Mouse (Mus musculus) liver, embryonic 13.5 days (tissue): Measurements from ENCODE around the gene Htr6. TPM values are rescaled to one million over a fixed set of nuclear protein-coding genes. Genes with fewer than 3 reads are reported as not detected.

Experiments used
- ATAC-seq: fragments of 200-750 bp; cut with Nextera tagmentation; 2 replicates; pipeline ENCODE4 v1.8.0; 2017; ENCODE audit warnings: low read depth, mild to moderate bottlenecking, moderate number of reproducible peaks, moderate library complexity
- DNase-seq: peaks from one replicate; pipeline ENCODE4 v3.0.0; 2022
- H3K27ac ChIP-seq: fragments of 300-500 bp; sonication (generic); 2 replicates; pipeline ENCODE4 v1.5.1; 2015; ENCODE audit warnings: moderate library complexity, mild to moderate bottlenecking, inconsistent platforms
- H3K27me3 ChIP-seq: fragments of 300-500 bp; sonication (generic); 2 replicates; pipeline ENCODE4 v1.6.1; 2015; ENCODE audit warnings: mild to moderate bottlenecking, inconsistent platforms
- H3K36me3 ChIP-seq: fragments of 300-500 bp; sonication (generic); 2 replicates; pipeline ENCODE4 v1.6.1; 2015; ENCODE audit warnings: mild to moderate bottlenecking, inconsistent platforms
- H3K4me1 ChIP-seq: fragments of 300-500 bp; sonication (generic); replicated peaks from 2 replicates; pipeline ENCODE4 v1.6.1; 2015; ENCODE audit warnings: inconsistent platforms
- H3K4me2 ChIP-seq: fragments of 300-500 bp; sonication (generic); 2 replicates; pipeline ENCODE4 v1.6.1; 2015; ENCODE audit warnings: inconsistent platforms, mild to moderate bottlenecking, moderate library complexity
- H3K4me3 ChIP-seq: fragments of 300-500 bp; sonication (generic); replicated peaks from 2 replicates; pipeline ENCODE4 v1.5.1; 2015; ENCODE audit warnings: mild to moderate bottlenecking, inconsistent platforms
- H3K9ac ChIP-seq: fragments of 300-500 bp; sonication (generic); 2 replicates; pipeline ENCODE4 v1.6.1; 2015; ENCODE audit warnings: mild to moderate bottlenecking, inconsistent platforms
- H3K9me3 ChIP-seq: fragments of 300-500 bp; sonication (generic); replicated peaks from 2 replicates; pipeline ENCODE4 v1.6.1; 2016; ENCODE audit warnings: inconsistent platforms
- WGBS: fragments of 180-500 bp; shearing (Covaris S2); methylation state at CpG from one replicate; pipeline ENCODE4 v1.1.7; 2015; ENCODE audit not compliant: insufficient replicate concordance; 5-methylcytosine and 5-hydroxymethylcytosine counted together
- polyA plus RNA-seq: library from polyadenylated mRNA; unstranded; fragments of >200 nt; fragmentation: Nextera tagmentation; extraction: Ambion mirVana; gene quantifications from 2 replicates; pipeline ENCODE4 v1.2.1, GENCODE M21; 2015

Htr6 gene
- polyA plus RNA-seq, 1 experiment from 2014 or later = not detected

GRCm38 (mm10) chr4:139030675-139031074 lies 44.7 kb downstream of the Htr6 start:
- H3K27me3 ChIP-seq = no peaks in the 10 kb centered on the region
- H3K27ac ChIP-seq = no peak overlapping the region
- DNase-seq = no peak
- H3K4me2 ChIP-seq = no peak overlapping the region
- H3K4me3 ChIP-seq = no peak overlapping the region
- ATAC-seq = no peak
- H3K9me3 ChIP-seq = no peaks in the 10 kb centered on the region
- no peak overlapping the region for H3K9ac ChIP-seq
- WGBS = 52% methylated on average over 6 of the region's 6 CpGs
- H3K36me3 ChIP-seq = no peaks in the 10 kb centered on the region
- no peaks in the 10 kb centered on the region for H3K4me1 ChIP-seq

DNA sequence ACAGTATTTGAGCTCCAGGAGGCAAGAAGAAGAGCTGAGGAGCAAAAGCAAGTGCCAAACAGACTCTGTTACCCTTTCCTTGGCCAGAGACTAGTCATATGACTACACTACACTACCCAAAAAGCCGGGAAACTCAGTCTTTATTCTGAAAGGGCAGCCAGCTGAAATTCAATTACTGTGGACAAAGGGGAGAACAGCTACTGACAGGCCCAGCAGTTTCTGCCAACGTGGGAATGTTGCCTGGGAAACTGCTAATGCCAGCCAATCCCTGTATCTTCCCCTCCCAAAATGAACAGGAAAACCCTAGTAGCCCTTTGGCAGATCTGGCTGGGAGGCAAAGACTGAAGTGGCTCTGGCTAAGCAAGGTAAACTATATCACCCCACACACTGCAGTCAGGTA lies 51.0 kb downstream of the Htr6 start:
- Histone ChIP-seq H3K4me3 (no peak overlapping the region), H3K36me3 (no peaks in the 10 kb centered on the region), H3K4me1 (peaks cover 11% of the 10 kb centered on the region), H3K9ac (no peak overlapping the region), H3K27me3 (no peaks in the 10 kb centered on the region), H3K27ac (no peak overlapping the region), H3K9me3 (no peaks in the 10 kb centered on the region), H3K4me2 (no peak overlapping the region)
- DNase-seq (no peak), ATAC-seq (no peak)
- 26% methylated on average over 2 of the region's 2 CpGs for WGBS

GRCm38 (mm10) chr4:139020385-139020784 lies 55.0 kb downstream of the Htr6 start:
- H3K4me2 ChIP-seq = no peak overlapping the region
- no peak for DNase-seq
- H3K27ac ChIP-seq = 0 out of 2 replicates have a peak overlapping the region, but pooled peaks have one; percentile 5

GRCm38 (mm10) chr4:139019413-139019812 lies 56.0 kb downstream of the Htr6 start:
- Histone ChIP-seq H3K36me3 (no peaks in the 10 kb centered on the region), H3K27me3 (no peaks in the 10 kb centered on the region), H3K9me3 (no peaks in the 10 kb centered on the region), H3K4me3 (no peak overlapping the region), H3K4me1 (peaks cover 13% of the 10 kb centered on the region), H3K9ac (no peak overlapping the region), H3K27ac (no peak overlapping the region), H3K4me2 (0 out of 2 replicates have a peak overlapping the region, but pooled peaks have one; percentile 2)
- WGBS = 18% methylated on average over 13 of the region's 13 CpGs
- DNase-seq (peak; percentile 45), ATAC-seq (peak; percentile 84)

More at GRCm38 (mm10) chr4:139020385-139020784, 55.0 kb downstream of the Htr6 start:
- no peak overlapping the region for H3K4me3 ChIP-seq
- no peak for ATAC-seq
- no peak overlapping the region for H3K9ac ChIP-seq
- H3K36me3 ChIP-seq = no peaks in the 10 kb centered on the region
- H3K27me3 ChIP-seq = no peaks in the 10 kb centered on the region
- 68% methylated on average over 3 of the region's 3 CpGs for WGBS
- peaks cover 13% of the 10 kb centered on the region for H3K4me1 ChIP-seq
- no peaks in the 10 kb centered on the region for H3K9me3 ChIP-seq

DNA sequence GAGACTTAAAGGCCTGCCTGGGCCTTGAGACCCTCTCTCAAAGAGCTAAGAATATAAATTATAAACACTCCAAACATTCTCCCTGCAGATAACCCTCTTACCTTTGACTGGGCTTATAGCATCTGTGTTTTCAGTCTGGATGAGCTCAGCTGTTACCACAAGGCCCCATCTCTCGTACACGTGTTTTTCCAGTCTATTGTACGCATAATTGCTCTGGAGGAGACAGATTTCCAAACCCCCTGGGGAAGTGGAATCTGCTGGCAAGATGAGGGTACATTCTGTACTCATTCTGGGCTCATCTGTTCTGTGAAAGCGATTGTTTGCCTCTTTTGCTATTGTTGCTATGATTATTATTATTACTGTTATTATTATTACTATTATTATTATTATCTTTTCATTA lies 56.4 kb downstream of the Htr6 start:
- Histone ChIP-seq H3K4me1 (peaks cover 13% of the 10 kb centered on the region), H3K9me3 (no peaks in the 10 kb centered on the region), H3K9ac (no peak overlapping the region), H3K4me3 (no peak overlapping the region), H3K4me2 (no peak overlapping the region), H3K27me3 (no peaks in the 10 kb centered on the region), H3K36me3 (no peaks in the 10 kb centered on the region), H3K27ac (no peak overlapping the region)
- DNase-seq (no peak), ATAC-seq (no peak)
- 68% methylated on average over 4 of the region's 4 CpGs for WGBS

- Histone ChIP-seq H3K27ac (no peak overlapping the region), H3K4me3 (no peak overlapping the region), H3K4me2 (no peak overlapping the region), H3K36me3 (no peaks in the 10 kb centered on the region), H3K4me1 (peaks cover 13% of the 10 kb centered on the region), H3K9me3 (no peaks in the 10 kb centered on the region), H3K27me3 (no peaks in the 10 kb centered on the region), H3K9ac (no peak overlapping the region)
- DNase-seq (no peak), ATAC-seq (no peak)
- 74% methylated on average over 14 of the region's 14 CpGs for WGBS
Observed at GRCm38 (mm10) chr4:139018388-139018787, 57.0 kb downstream of the Htr6 start.

- Histone ChIP-seq H3K9ac (no peak overlapping the region), H3K36me3 (no peaks in the 10 kb centered on the region), H3K27me3 (no peaks in the 10 kb centered on the region), H3K4me2 (no peak overlapping the region), H3K4me3 (no peak overlapping the region), H3K27ac (no peak overlapping the region), H3K4me1 (peaks cover 7% of the 10 kb centered on the region), H3K9me3 (no peaks in the 10 kb centered on the region)
- ATAC-seq (no peak), DNase-seq (no peak)
- 71% methylated on average over 6 of the region's 6 CpGs for WGBS
Observed at GRCm38 (mm10) chr4:139014793-139015192, 60.6 kb downstream of the Htr6 start.

GRCm38 (mm10) chr4:139013281-139013680 lies 62.1 kb downstream of the Htr6 start:
- 69% methylated on average over 11 of the region's 11 CpGs for WGBS
- DNase-seq = no peak

DNA sequence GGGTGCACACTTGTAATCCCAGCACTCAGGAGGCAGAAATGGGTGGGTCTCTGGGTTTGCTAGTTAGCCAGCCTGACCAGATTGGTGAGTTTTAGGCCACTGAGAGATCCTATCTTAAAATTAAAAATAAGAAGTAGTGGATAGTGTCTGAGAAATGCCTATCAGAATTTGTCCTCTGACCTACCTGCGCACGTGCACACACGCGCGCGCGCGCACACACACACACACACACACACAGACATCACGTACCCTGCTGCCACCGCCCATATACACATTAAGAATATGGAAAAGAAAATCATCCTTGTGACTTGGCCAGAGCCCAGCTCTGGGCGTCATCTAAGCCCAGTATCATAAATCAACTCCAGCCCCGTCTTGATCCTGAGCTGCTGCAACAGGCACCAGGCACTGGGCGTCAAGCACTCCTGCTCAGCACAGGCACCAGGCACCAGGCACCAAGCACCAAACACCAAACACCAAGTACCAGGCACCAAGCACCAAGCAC lies 64.1 kb downstream of the Htr6 start:
- Histone ChIP-seq H3K36me3 (no peaks in the 10 kb centered on the region), H3K4me3 (no peak overlapping the region), H3K27me3 (no peaks in the 10 kb centered on the region), H3K9ac (no peak overlapping the region), H3K27ac (no peak overlapping the region), H3K4me2 (no peak overlapping the region), H3K9me3 (no peaks in the 10 kb centered on the region), H3K4me1 (no peaks in the 10 kb centered on the region)
- no peak for ATAC-seq
- DNase-seq = no peak
- WGBS = 87% methylated on average over 13 of the region's 13 CpGs

More at GRCm38 (mm10) chr4:139013281-139013680, 62.1 kb downstream of the Htr6 start:
- H3K36me3 ChIP-seq = no peaks in the 10 kb centered on the region
- no peak for ATAC-seq
- H3K4me1 ChIP-seq = no peaks in the 10 kb centered on the region
- H3K27me3 ChIP-seq = no peaks in the 10 kb centered on the region
- no peak overlapping the region for H3K9ac ChIP-seq
- no peak overlapping the region for H3K4me3 ChIP-seq
- H3K4me2 ChIP-seq = no peak overlapping the region
- H3K9me3 ChIP-seq = no peaks in the 10 kb centered on the region
- no peak overlapping the region for H3K27ac ChIP-seq

Other genes with a start within 250 kb of the Htr6 start
- not detected in 2 replicates for gene Pla2g5, start 212.1 kb downstream of the Htr6 start, polyA plus RNA-seq
- gene Gm13030, start 201.6 kb downstream of the Htr6 start, polyA plus RNA-seq = not detected in 2 replicates
- not detected in 2 replicates for gene Pla2g2e, start 197.6 kb downstream of the Htr6 start, polyA plus RNA-seq
- 1.6 and 1.9 TPM in 2 replicates for gene Otud3, start 161.6 kb downstream of the Htr6 start, polyA plus RNA-seq
- gene Rnf186, start 108.5 kb downstream of the Htr6 start, polyA plus RNA-seq = 0.08 and 0.12 TPM in 2 replicates
- 1.5 and 1.9 TPM in 2 replicates for gene Tmco4, start 102.7 kb downstream of the Htr6 start, polyA plus RNA-seq
- 1.6 and 2.0 TPM in 2 replicates for gene Nbl1, start 17.4 kb upstream of the Htr6 start, polyA plus RNA-seq
- gene Minos1, start 55.5 kb upstream of the Htr6 start, polyA plus RNA-seq = 403 and 435 TPM in 2 replicates
- gene Capzb, start 117.3 kb upstream of the Htr6 start, polyA plus RNA-seq = 173 and 198 TPM in 2 replicates
- gene Pqlc2, start 235.1 kb upstream of the Htr6 start, polyA plus RNA-seq = 9.7 and 10.3 TPM in 2 replicates
- 39.8 and 40.0 TPM in 2 replicates for gene Akr7a5, start 235.2 kb upstream of the Htr6 start, polyA plus RNA-seq